Comparison of ENCODE assay signal across 10 mouse cellular contexts in the genomic region with DNA sequence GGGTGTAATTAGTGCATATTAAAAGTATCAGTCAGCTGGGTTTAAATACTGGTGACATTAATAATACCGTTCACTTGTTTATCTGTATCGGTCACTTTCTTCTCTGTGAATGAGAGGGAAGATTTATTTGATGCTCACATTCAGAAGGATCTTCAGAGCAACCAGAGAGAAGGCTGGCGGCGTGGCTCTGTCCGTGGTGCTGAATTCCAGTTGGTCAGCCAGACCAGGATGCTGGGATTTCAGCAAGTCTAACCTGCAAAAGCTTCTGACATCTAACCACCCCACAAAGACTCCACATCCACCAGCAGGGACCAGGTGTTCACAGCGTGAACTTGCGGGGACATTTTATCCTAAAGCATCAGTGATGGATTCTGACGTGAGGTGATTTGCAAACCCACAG.
A peak's percentile ranks its signal among the peaks of the same experiment; 100 is the strongest.
DNase-seq lines count a peak whose midpoint lies in the region; ATAC-seq and TF ChIP-seq lines count a peak whose summit lies in the region.
"Had no signal": no experiment of that assay in that cellular context is flagged by ENCODE, and none has a peak within 500 bp of the region (broad histone marks: within the 10 kb centered on the region; RNA-seq: fewer than 3 reads in every experiment).

No protein-coding gene starts in this region.

- H3K4me3 ChIP-seq in hindbrain, embryonic 10.5 days: no peak overlapping the region
- no peak overlapping the region for H3K4me3 ChIP-seq in hindbrain, embryonic 12.5 days
- no peak overlapping the region for H3K4me3 ChIP-seq in thymus, adult 2 months (ENCODE audit: control insufficient read depth, insufficient read depth, low read length)
- H3K4me3 ChIP-seq: liver, embryonic 13.5 days had no signal

- H3K27me3 ChIP-seq in hindbrain, embryonic 10.5 days (ENCODE audit: insufficient read depth, poor library complexity, severe bottlenecking): no peaks in the 10 kb centered on the region
- no peaks in the 10 kb centered on the region for H3K27me3 ChIP-seq in hindbrain, embryonic 12.5 days
- H3K27me3 ChIP-seq in thymus, adult 2 months (ENCODE audit: control insufficient read depth, insufficient read depth, low read length): no peaks in the 10 kb centered on the region
- H3K27me3 ChIP-seq: liver, embryonic 13.5 days had no signal

- peak; percentile 58 for DNase-seq in hindbrain, embryonic 10.5 days (ENCODE audit: low spot score)
- DNase-seq in 3134 (ENCODE audit: extremely low read depth, insufficient read length, low spot score): peak; percentile 4
- peak; percentile 70 for DNase-seq in NIH3T3 (ENCODE audit: low read depth)
- peak; percentile 28 for DNase-seq in kidney, postnatal 14 days
- no peak for DNase-seq in layer of hippocampus, adult 8-10 months (ENCODE audit: low spot score in 2 of 2)
- no peak for DNase-seq in frontal cortex, postnatal 14 days (ENCODE audit: low spot score in 2 of 2)
- DNase-seq in thymus, adult 2 months: no peak
- DNase-seq: liver, embryonic 13.5 days; thymus, adult 18-20 months had no signal

- no peak overlapping the region for H3K4me2 ChIP-seq in hindbrain, embryonic 12.5 days (replicated peaks)
- H3K4me2 ChIP-seq: liver, embryonic 13.5 days had no signal

- H3K27ac ChIP-seq in hindbrain, embryonic 10.5 days: no peak overlapping the region
- H3K27ac ChIP-seq in hindbrain, embryonic 12.5 days: no peak overlapping the region
- H3K27ac ChIP-seq in thymus, adult 2 months (ENCODE audit: control insufficient read depth, insufficient read depth, low read length): no peak overlapping the region
- H3K27ac ChIP-seq: liver, embryonic 13.5 days had no signal

- TF ChIP-seq CTCF in thymus, adult 2 months (IDR thresholded peaks at IDR 0.05; ENCODE audit: borderline replicate concordance, control insufficient read depth, extremely low read depth, insufficient read depth, low read length, poor library complexity): no peak

- TF ChIP-seq POLR2A in thymus, adult 2 months (IDR thresholded peaks at IDR 0.05; ENCODE audit: control insufficient read depth, extremely low read depth, insufficient read depth, low read length, poor library complexity): no peak

- H3K4me1 ChIP-seq in hindbrain, embryonic 10.5 days (replicated peaks): no peaks in the 10 kb centered on the region
- no peaks in the 10 kb centered on the region for H3K4me1 ChIP-seq in hindbrain, embryonic 12.5 days
- no peaks in the 10 kb centered on the region for H3K4me1 ChIP-seq in thymus, adult 2 months (replicated peaks; ENCODE audit: control insufficient read depth, insufficient read depth, low read length)
- H3K4me1 ChIP-seq: liver, embryonic 13.5 days had no signal

- ATAC-seq in hindbrain, embryonic 12.5 days (ENCODE audit: low FRiP score): no peak

- H3K9me3 ChIP-seq in hindbrain, embryonic 10.5 days: no peaks in the 10 kb centered on the region
- no peaks in the 10 kb centered on the region for H3K9me3 ChIP-seq in hindbrain, embryonic 12.5 days (replicated peaks)
- H3K9me3 ChIP-seq: liver, embryonic 13.5 days had no signal

- H3K36me3 ChIP-seq in hindbrain, embryonic 10.5 days: no peaks in the 10 kb centered on the region
- no peaks in the 10 kb centered on the region for H3K36me3 ChIP-seq in hindbrain, embryonic 12.5 days
- H3K36me3 ChIP-seq in thymus, adult 2 months (ENCODE audit: control insufficient read depth, insufficient read depth, low read length): no peaks in the 10 kb centered on the region
- H3K36me3 ChIP-seq: liver, embryonic 13.5 days had no signal

- 35% methylated on average over 8 of the region's 8 CpGs for WGBS in hindbrain, embryonic 10.5 days
- 25% methylated on average over 8 of the region's 8 CpGs for WGBS in hindbrain, embryonic 12.5 days
- WGBS in thymus, adult 2 months: 49% methylated on average over 8 of the region's 8 CpGs

- H3K9ac ChIP-seq in hindbrain, embryonic 12.5 days: no peak overlapping the region
- H3K9ac ChIP-seq: liver, embryonic 13.5 days had no signal

Comparison
In these comparisons a context has a peak if more than half of its experiments do, and no peak if none do; other contexts are left out.
1. DNase-seq: peak in hindbrain, embryonic 10.5 days (single experiment), 3134 (single experiment), NIH3T3 (single experiment) and kidney, postnatal 14 days (single experiment); none in layer of hippocampus, adult 8-10 months (0 of 2), frontal cortex, postnatal 14 days (0 of 2) and thymus, adult 2 months (single experiment).